Mouse (Mus musculus) layer of hippocampus, postnatal 25 days (tissue): Measurements from ENCODE around the gene Cat. TPM values are rescaled to one million over a fixed set of nuclear protein-coding genes. Genes with fewer than 3 reads are reported as not detected.

Source experiments
- DNase-seq, 2 experiments: peaks; one replicate each; pipeline ENCODE4 v3.0.0; 2022; ENCODE audit warnings: mixed read lengths in 2 of 2, low spot score in 1 of 2; ENCODE audit errors: extremely low spot score in 1 of 2
- total RNA-seq, 2 experiments: library from RNA; stranded (reverse); gene quantifications; 2 replicates each; pipeline ENCODE4 v1.2.3; 2021

The Cat gene
- total RNA-seq, 2 experiments from 2014 or later = 56.7 to 60.8 TPM

DNA sequence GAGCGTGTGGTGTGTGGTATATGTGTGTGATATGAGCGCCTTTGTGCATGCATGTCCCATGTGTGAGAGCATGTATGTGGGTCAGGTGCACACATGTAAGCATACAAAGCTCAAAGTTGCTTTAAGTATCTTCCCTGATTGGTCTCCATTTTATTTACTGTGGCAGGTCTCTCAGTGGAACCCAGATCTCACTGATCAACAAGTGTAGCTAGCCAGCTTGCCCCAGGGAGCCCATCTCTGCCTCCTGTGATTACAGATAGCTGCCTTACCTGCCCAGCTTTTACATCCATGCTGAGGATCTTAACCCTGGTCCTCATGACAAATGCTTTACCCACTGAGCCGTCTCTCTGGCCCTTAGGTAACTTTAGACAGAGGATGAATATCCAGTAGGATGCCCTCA, 6.6 kb downstream of the Cat start:
- DNase-seq = no peak

GRCm38 (mm10) chr2:103477456-103477855, 7.5 kb downstream of the Cat start:
- no peak for DNase-seq

DNA sequence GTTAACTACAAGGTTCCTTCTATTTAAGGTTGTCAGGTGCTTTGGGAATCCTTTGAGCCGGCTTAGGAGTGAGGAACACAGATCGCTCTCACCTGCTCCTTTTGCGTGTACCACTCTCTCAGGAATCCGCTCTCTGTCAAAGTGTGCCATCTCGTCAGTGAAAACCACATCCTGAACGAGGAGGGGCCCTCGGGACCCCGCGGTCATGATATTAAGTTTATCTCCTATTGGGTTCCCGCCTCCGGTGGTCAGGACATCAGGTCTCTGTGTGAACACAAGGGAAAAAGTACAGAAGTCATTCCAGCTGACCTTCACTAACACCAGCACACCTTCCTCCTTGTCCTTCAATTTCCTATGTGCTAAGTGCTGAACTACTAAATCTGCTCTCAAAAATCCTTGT, 8.3 kb downstream of the Cat start:
- no peak for DNase-seq

DNA sequence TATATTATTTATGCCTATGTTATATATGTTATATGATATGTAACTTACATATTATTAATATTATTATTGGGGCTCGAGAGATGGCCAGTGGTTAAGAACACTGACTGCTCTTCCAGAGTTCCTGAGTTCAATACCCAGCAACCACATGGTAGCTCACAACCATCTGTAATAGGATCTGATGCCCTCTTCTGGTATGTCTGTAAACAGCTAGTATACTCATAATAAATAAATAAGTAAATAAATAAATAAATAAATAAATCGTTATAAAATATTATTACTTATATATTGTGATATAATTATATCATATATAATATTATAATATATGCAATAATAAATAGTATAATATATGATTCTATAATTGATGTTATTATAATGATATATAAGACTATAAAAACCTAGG, 8.8 kb downstream of the Cat start:
- no peak for DNase-seq

GRCm38 (mm10) chr2:103473362-103473761, 11.6 kb downstream of the Cat start:
- no peak for DNase-seq

DNA sequence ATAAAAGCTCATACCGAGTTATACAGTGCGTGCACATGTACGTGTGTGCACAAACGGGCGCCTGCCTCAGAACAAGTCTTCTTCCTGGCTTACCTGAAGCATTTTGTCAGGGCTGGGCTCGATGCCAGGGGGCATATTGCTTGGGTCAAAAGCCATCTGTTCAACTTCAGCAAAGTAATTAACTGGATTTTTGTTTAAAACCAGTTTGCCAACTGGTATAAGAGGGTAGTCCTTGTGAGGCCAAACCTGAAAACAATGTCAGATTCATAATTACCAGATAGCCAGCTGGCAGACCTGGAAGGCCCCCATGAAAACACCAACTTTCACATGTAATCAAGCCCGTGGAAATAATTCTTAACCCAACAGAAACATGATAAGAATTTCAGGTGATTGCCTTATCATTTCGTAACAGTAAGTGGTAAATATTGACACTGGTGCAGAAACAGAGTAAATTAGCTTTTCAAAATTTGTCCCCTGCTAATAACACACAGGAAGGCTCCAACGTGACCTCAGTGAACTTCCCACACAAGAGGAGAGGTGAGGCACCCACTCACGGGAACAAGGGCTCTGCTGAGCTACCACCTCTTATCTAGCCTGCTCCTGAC, 17.9 kb downstream of the Cat start:
- DNase-seq = no peak

- DNase-seq = no peak
Measured at GRCm38 (mm10) chr2:103466272-103466671, 18.7 kb downstream of the Cat start.

- no peak for DNase-seq
Measured at GRCm38 (mm10) chr2:103465429-103465828, 19.5 kb downstream of the Cat start.

DNA sequence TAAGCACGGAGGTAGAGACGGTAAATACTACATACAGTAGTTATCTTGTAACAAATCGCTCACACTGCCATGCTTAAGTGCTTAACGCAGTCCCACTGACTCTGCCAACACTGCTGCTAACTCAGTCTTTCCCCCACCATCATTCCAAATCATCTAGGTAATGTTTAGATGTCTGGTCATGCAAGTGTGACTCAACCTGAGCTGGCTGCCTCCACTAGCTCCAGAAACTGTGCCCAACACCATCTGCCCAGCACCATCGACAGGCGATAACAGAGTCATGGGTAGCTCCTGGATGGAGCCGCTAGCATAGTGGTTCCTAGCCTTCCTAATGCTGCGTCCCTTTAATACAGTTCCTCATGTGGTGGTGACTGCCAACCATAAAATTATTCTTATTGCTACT, 20.4 kb downstream of the Cat start:
- no peak for DNase-seq

DNA sequence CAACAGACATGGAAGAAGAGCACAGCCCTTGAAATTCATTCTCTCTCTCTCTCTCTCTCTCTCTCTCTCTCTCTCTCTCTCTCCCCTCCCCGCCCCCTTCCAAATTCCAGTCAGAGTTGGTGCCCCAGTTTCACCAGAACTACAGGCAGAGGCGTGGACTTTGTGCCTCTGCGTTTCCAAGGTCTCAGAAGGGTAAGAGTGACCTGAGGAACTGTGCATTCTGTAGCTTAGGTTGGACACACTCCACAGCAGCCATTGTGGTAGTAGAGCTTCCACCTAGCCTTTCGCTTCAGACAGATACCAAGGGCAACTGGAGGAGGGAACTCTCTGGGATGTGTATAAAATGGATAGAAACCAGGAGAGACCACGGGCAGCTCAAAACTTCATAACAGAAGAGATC, 22.2 kb downstream of the Cat start:
- no peak for DNase-seq

DNA sequence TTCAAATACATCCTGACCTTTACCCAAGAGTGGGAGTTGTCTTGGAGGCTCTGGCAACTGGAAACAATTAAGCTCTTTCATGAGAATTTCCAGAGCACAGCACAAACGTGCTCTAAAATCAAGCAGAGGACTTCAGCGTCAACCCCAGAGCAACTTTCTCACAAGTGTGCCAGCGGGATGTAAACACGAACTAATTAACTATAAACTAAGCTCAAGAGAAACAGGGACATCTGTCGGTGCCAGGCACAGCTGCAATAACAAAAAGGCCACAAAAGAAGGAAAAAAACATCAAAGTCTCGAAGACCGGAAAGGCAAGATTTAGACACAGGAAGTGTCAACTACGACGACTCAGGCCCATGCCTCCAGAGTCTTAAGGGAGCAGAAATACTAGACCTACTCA, 23.2 kb downstream of the Cat start:
- no peak for DNase-seq

- DNase-seq = no peak
Measured at GRCm38 (mm10) chr2:103461210-103461609, 23.8 kb downstream of the Cat start.

DNA sequence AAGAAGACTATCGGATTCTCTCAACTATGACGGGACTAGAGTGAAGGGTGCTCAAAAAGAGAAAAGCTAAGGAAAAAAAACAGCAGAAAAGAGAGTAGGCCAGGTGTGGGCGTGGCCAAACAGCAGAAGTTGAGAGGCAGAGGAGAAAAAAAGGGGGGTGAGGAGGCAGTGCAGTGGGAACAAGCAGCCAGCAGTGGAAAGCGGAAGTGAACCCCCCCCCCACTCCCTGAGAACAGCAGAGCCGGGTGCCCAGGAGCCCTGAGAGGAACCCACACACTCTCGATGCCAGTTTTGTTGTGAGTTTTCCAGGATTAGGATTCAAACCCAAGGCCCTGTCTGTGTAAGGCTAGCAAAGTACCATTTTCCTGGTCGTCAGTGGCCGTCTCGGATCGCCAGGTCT, 25.9 kb downstream of the Cat start:
- DNase-seq = no peak

- peak in 1 of 2 experiments; percentile 14 for DNase-seq
Measured at GRCm38 (mm10) chr2:103457628-103458027, 27.3 kb downstream of the Cat start.

DNA sequence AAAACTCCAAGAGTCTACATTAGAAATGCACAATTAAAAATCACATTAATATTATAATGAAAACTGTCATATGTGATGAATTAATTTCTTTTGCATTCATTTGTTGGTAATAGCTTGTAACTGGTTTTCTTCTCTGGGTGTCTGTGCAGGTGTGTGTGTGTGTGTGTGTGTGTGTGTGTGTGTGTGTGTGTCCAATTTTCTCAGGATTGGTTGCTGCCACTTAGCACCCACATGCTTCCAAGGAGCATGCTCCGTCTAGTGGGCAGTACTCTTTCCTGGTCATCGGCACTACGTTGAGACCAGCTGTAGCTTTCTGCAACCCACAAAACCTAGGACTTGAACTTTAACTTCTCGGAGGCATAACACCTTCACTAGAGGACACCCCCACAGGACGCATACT, 27.9 kb downstream of the Cat start:
- DNase-seq = no peak

- peak; percentile 86 to 98 for DNase-seq
Measured at GRCm38 (mm10) chr2:103456646-103457045, 28.3 kb downstream of the Cat start.

GRCm38 (mm10) chr2:103455748-103456147, 29.2 kb downstream of the Cat start:
- DNase-seq = no peak

DNA sequence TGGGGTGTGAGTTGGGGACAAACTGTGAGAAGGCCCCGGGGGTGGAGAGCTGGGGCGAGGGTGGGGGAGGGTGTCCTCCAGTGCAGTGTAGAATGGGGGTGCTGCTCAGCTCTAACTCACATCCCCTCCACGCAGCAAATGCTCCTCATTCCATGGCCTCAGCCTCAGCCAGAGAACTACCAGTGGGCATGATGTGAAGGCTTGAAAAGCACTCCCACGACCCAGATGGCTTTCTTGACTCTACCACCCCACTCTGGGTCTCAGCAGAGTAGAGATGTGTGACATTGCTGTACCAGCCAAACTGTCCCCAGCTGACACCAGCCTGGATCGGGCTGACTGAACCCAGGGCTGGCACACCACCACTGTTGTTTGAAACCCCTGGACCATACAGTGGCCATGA, 32.4 kb downstream of the Cat start:
- DNase-seq = peak in 1 of 2 experiments; percentile 10

GRCm38 (mm10) chr2:103450267-103450666, 34.7 kb downstream of the Cat start:
- DNase-seq = no peak

DNA sequence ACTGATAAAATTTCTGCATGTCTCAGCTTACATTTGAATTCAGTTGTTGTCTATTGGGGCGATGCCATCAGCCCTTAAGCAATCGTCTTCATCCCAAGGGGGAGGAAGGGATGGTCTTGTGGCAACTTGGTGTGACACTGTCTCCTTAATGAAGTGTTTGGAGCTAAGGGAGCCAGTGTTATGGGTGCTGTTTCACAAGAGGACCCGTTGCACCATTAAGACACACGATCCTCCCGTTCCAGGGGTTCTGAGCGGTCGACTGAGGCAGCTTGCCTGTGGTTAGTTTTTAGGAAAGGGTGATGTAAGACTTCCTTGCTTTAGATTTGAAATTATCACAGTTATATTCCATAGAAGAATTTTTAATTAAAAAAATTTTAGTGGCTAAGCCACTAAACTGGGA, 35.1 kb downstream of the Cat start:
- DNase-seq = no peak

GRCm38 (mm10) chr2:103448947-103449560, 35.9 kb downstream of the Cat start:
- DNase-seq = no peak

- no peak for DNase-seq
Measured at GRCm38 (mm10) chr2:103446326-103446725, 38.6 kb downstream of the Cat start.

GRCm38 (mm10) chr2:103445776-103446175, 39.2 kb downstream of the Cat start:
- peak in 1 of 2 experiments; percentile 58 for DNase-seq
